Mouse (Mus musculus): ENCODE data around the gene Slc4a1.

GRCm38 (mm10) chr11:102317298-102317900 is 48.6 kb downstream of the Slc4a1 start:
- TF ChIP-seq CTCF (IDR thresholded peaks at IDR 0.05; ENCODE audit: insufficient read depth, low read depth, low read length) = no peak
- peak; percentile 10; the same call in 1 of the 2 replicates for TF ChIP-seq POLR2A (IDR thresholded peaks at IDR 0.05; ENCODE audit: insufficient read depth, low read depth, low read length)
